Mouse (Mus musculus) lung, postnatal 4 days (tissue): ENCODE data around the gene Sgms1.
"Not testable (repeated sequence)": the region's sequence is repeated elsewhere in the genome, so short reads cannot be mapped to it uniquely, and the experiment has no call there.

ENCODE experiments used
- DNase-seq, 2 experiments: peaks; one replicate each; pipeline ENCODE4 v3.0.0; 2021

Sgms1 gene

GRCm38 (mm10) chr19:32322429-32323035 is 67.0 kb downstream of the Sgms1 start:
- DNase-seq, result peak; percentile 53 to 69

GRCm38 (mm10) chr19:32320366-32320666 is 69.2 kb downstream of the Sgms1 start:
- DNase-seq, result peak; percentile 66 to 84

- no peak for DNase-seq
These were observed 69.8 kb downstream of the Sgms1 start for GRCm38 (mm10) chr19:32319531-32320365.

GRCm38 (mm10) chr19:32319057-32319456 is 70.5 kb downstream of the Sgms1 start:
- DNase-seq, result no peak

- DNase-seq, result not testable (repeated sequence)
These were observed 72.2 kb downstream of the Sgms1 start for GRCm38 (mm10) chr19:32317347-32317746.

GRCm38 (mm10) chr19:32313304-32313703 is 76.2 kb downstream of the Sgms1 start:
- no peak for DNase-seq

GRCm38 (mm10) chr19:32311762-32312161 is 77.8 kb downstream of the Sgms1 start:
- no peak for DNase-seq

GRCm38 (mm10) chr19:32311063-32311462 is 78.5 kb downstream of the Sgms1 start:
- no peak for DNase-seq

GRCm38 (mm10) chr19:32310483-32310882 is 79.0 kb downstream of the Sgms1 start:
- DNase-seq, result no peak

- DNase-seq, result no peak
These were observed 80.2 kb downstream of the Sgms1 start for GRCm38 (mm10) chr19:32309346-32309745.

GRCm38 (mm10) chr19:32308311-32308710 is 81.2 kb downstream of the Sgms1 start:
- DNase-seq, result no peak

GRCm38 (mm10) chr19:32304898-32305297 is 84.6 kb downstream of the Sgms1 start:
- peak; percentile 62 to 72 for DNase-seq

GRCm38 (mm10) chr19:32304008-32304873 is 85.3 kb downstream of the Sgms1 start:
- DNase-seq, result peak; percentile 87 to 92

- no peak for DNase-seq
These were observed 86.6 kb downstream of the Sgms1 start for GRCm38 (mm10) chr19:32302835-32303381.

- DNase-seq, result no peak
These were observed 87.9 kb downstream of the Sgms1 start for GRCm38 (mm10) chr19:32301568-32301967.

- DNase-seq, result peak; percentile 48 to 50
These were observed 91.3 kb downstream of the Sgms1 start for GRCm38 (mm10) chr19:32298221-32298620.

- DNase-seq, result no peak
These were observed 92.7 kb downstream of the Sgms1 start for GRCm38 (mm10) chr19:32296863-32297262.

GRCm38 (mm10) chr19:32295581-32295980 is 93.9 kb downstream of the Sgms1 start:
- no peak for DNase-seq

- no peak for DNase-seq
These were observed 96.4 kb downstream of the Sgms1 start for GRCm38 (mm10) chr19:32292782-32293776.

GRCm38 (mm10) chr19:32292067-32292739 is 97.3 kb downstream of the Sgms1 start:
- DNase-seq, result no peak

GRCm38 (mm10) chr19:32291130-32291529 is 98.4 kb downstream of the Sgms1 start:
- no peak for DNase-seq
